Mouse (Mus musculus) MEL (cell line): Measurements from ENCODE around the gene Slc2a4.

Experiments used
- BHLHE40 ChIP-seq: IDR thresholded peaks from 2 replicates; pipeline ENCODE4 v1.6.1; 2012; ENCODE audit warnings: low read depth, mild to moderate bottlenecking, inconsistent platforms, low read length, improper control_type of control experiment, borderline replicate concordance
- CHD2 ChIP-seq: IDR thresholded peaks from 2 replicates; pipeline ENCODE4 v1.6.1; 2011; ENCODE audit warnings: low read length, improper control_type of control experiment
- CTCF ChIP-seq, 3 experiments: IDR thresholded peaks in 2 of 3; conservative IDR thresholded peaks in 1 of 3; 2 replicates each; pipeline ENCODE4 v1.5.1; 2011 to 2012; ENCODE audit warnings: low read length in 3 of 3, low read depth in 2 of 3, mild to moderate bottlenecking in 2 of 3, improper control_type of control experiment in 1 of 3, inconsistent platforms in 1 of 3, mixed read lengths in 1 of 3, moderate library complexity in 1 of 3; ENCODE audit not compliant: control insufficient read depth in 1 of 3, insufficient read depth in 1 of 3, poor library complexity in 1 of 3, severe bottlenecking in 1 of 3
- EP300 ChIP-seq, 2 experiments: IDR thresholded peaks; 2 replicates each; pipeline ENCODE4 v1.6.1; 2011; ENCODE audit warnings: improper control_type of control experiment in 2 of 2, low read length in 2 of 2, low read depth in 1 of 2, mild to moderate bottlenecking in 1 of 2
- GATA1 ChIP-seq: IDR thresholded peaks from 2 replicates; pipeline ENCODE4 v1.6.1; 2011; ENCODE audit warnings: low read depth, low read length, improper control_type of control experiment
- MAFK ChIP-seq: IDR thresholded peaks from 2 replicates; pipeline ENCODE4 v1.6.1; 2011; ENCODE audit warnings: low read depth, mild to moderate bottlenecking, low read length, improper control_type of control experiment, borderline replicate concordance
- MAZ ChIP-seq: IDR thresholded peaks from 2 replicates; pipeline ENCODE4 v1.6.1; 2012; ENCODE audit warnings: low read depth, mild to moderate bottlenecking, inconsistent platforms, low read length, improper control_type of control experiment
- NELFE ChIP-seq: IDR thresholded peaks from 2 replicates; pipeline ENCODE4 v1.6.1; 2011; ENCODE audit warnings: low read depth, low read length, improper control_type of control experiment
- POLR2A ChIP-seq, 2 experiments: IDR thresholded peaks; 2 replicates each; pipeline ENCODE4 v1.6.1; 2011 to 2012; ENCODE audit warnings: low read length in 2 of 2, mild to moderate bottlenecking in 2 of 2, control low read depth in 1 of 2, improper control_type of control experiment in 1 of 2, low read depth in 1 of 2, moderate library complexity in 1 of 2; ENCODE audit not compliant: control insufficient read depth in 1 of 2, insufficient read depth in 1 of 2, poor library complexity in 1 of 2
- SIN3A ChIP-seq: IDR thresholded peaks from 2 replicates; pipeline ENCODE4 v1.6.1; 2012; ENCODE audit warnings: low read length, improper control_type of control experiment, inconsistent platforms
- SMC3 ChIP-seq: IDR thresholded peaks from 2 replicates; pipeline ENCODE4 v1.6.1; 2011; ENCODE audit warnings: low read depth, low read length, improper control_type of control experiment
- TCF12 ChIP-seq: IDR thresholded peaks from 2 replicates; pipeline ENCODE4 v1.6.1; 2014; ENCODE audit warnings: low read depth, mild to moderate bottlenecking, inconsistent platforms, low read length, improper control_type of control experiment, moderate library complexity
- UBTF ChIP-seq: IDR thresholded peaks from 2 replicates; pipeline ENCODE4 v1.6.1; 2012; ENCODE audit warnings: low read depth, mild to moderate bottlenecking, inconsistent platforms, low read length, improper control_type of control experiment, moderate library complexity, borderline replicate concordance; ENCODE audit not compliant: insufficient read depth
- ZNF384 ChIP-seq: IDR thresholded peaks from 2 replicates; pipeline ENCODE4 v1.6.1; 2012; ENCODE audit warnings: low read depth, mild to moderate bottlenecking, inconsistent platforms, low read length, improper control_type of control experiment

DNA sequence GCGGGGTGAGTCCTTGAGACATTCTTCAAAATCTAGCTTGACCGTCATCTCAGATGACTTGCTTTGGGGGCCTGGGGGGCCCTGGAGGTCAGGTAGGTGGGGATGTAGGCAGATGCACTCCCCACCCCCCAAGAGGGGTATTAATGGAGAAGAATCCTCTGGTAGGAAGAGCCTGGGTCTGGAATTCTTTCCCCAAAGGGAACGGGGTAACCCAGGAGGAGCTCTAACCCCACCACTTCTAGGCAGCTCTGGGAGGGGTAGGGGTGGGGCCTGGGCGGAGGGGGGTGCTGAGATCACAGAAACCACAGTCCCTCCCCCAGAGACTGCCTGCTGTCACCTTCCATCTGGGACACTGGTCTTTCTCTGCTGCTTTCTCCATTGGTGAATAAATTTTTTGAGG is 52.7 kb downstream of the Slc2a4 start, which contains the start of gene Acap1:
- TF ChIP-seq ZNF384 = no peak
- no peak for TF ChIP-seq CTCF (IDR thresholded peaks at IDR 0.05 in 2 of 3, conservative IDR thresholded peaks at IDR 0.05 in 1 of 3; ENCODE audit: control insufficient read depth in 1 of 3, insufficient read depth in 1 of 3, low read depth in 2 of 3, low read length in 3 of 3, poor library complexity in 1 of 3, severe bottlenecking in 1 of 3)
- TF ChIP-seq EP300 (IDR thresholded peaks at IDR 0.05; ENCODE audit: low read depth in 1 of 2, low read length in 2 of 2) = no peak
- no peak for TF ChIP-seq UBTF
- no peak for TF ChIP-seq SMC3
- no peak for TF ChIP-seq CHD2
- no peak for TF ChIP-seq TCF12
- TF ChIP-seq NELFE = peak; percentile 59
- TF ChIP-seq MAZ = peak; percentile 77; the same call in 1 of the 2 replicates
- peak in 1 of 2 experiments; percentile 60; a peak in 2 of 4 replicates for TF ChIP-seq POLR2A (IDR thresholded peaks at IDR 0.05; ENCODE audit: control insufficient read depth in 1 of 2, insufficient read depth in 1 of 2, low read depth in 1 of 2, low read length in 2 of 2, poor library complexity in 1 of 2)
- TF ChIP-seq MAFK = no peak
- no peak for TF ChIP-seq GATA1
- no peak; the same call in 1 of the 2 replicates for TF ChIP-seq SIN3A
- TF ChIP-seq BHLHE40 = no peak
